Mouse (Mus musculus): ENCODE data around the gene E130218I03Rik.

DNA sequence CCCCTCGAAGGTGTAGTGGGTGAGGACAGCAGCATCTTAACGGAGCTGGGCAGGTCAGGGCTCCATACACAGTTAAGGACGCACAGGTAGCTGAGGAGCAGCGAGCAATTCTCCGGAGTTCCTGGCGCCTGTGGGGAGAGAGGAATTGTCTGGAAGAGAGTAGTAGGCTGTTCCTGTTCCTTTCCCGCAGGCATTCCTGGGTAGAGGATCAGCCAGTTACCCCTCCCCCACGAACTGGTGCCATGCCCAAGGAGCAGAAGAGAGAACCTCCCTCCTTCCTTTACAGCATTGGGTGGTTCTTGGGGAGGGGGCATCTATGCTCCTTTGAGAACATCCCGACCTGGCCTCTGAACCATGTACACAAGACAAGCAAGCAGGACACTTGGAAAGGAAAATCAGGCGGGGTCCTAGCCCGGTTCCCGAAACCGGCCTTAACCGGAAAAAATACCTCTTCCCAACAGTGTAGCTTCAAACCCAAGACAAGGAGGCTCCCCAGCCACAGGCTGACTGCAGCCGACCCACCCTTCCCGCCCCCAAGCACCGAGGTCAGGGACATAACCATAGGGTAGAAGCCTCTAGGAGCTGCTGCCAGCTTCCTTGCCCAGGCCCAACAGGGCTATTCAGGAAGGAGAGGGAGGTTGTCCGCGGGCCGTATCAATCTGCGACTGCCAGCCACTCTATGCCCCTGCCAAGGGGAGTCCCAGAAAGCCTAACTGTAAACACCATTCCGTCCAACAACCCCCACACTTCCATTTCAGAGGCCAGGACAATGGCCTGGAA is 8.9 kb downstream of the E130218I03Rik start:
- TF ChIP-seq CTCF (IDR thresholded peaks at IDR 0.05; ENCODE audit: extremely low read depth, insufficient read depth, low read length) = no peak
- TF ChIP-seq POLR2A (IDR thresholded peaks at IDR 0.05; ENCODE audit: extremely low read depth, insufficient read depth, low read length) = no peak

Data from cortical plate, adult 2 months (tissue).